Mouse (Mus musculus) CD4-positive, CD25-positive, alpha-beta regulatory T cell, adult 2 months (primary cell): ENCODE results near the gene Spa17.

Source experiments
- DNase-seq: peaks from one replicate; pipeline ENCODE4 v3.0.0-alpha.2; 2012; ENCODE audit warnings: low read depth, low spot score

Gene Spa17

GRCm38 (mm10) chr9:37616770-37617169, 3.2 kb upstream of the Spa17 start:
- peak; percentile 72 for DNase-seq

GRCm38 (mm10) chr9:37615220-37615619, 1.7 kb upstream of the Spa17 start:
- DNase-seq, result no peak

- peak; percentile 8 for DNase-seq
Observed at GRCm38 (mm10) chr9:37614316-37614715, 794 bp upstream of the Spa17 start.

GRCm38 (mm10) chr9:37613911-37614280, 374 bp upstream of the Spa17 start:
- DNase-seq, result no peak

GRCm38 (mm10) chr9:37609558-37609957, 4.0 kb downstream of the Spa17 start:
- DNase-seq, result no peak

GRCm38 (mm10) chr9:37605089-37605488, 8.4 kb downstream of the Spa17 start:
- no peak for DNase-seq

- no peak for DNase-seq
Observed at GRCm38 (mm10) chr9:37600538-37601205, 12.8 kb downstream of the Spa17 start.

DNA sequence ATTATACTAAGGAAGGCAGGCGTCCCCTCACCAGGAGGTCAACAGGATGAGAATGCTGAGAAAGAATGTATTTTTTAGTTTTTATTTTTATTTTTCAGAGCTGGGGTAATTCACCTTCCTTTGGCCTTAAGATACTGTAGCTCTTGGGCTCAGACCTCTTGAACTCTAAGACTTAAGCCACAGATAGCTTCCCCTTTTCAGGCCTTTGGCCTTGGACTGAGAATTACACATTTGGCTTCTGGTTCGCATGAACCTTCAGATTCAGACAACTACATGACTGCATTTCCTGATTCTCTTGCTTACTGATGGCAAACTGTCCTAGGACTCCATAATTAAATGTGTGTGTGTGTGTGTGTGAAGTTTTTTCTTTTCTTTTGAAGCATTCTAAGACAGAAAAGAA, 14.9 kb downstream of the Spa17 start:
- no peak for DNase-seq

- no peak for DNase-seq
Observed at GRCm38 (mm10) chr9:37595570-37595969, 18.0 kb downstream of the Spa17 start.

GRCm38 (mm10) chr9:37593690-37594089, 19.8 kb downstream of the Spa17 start:
- DNase-seq, result no peak

- DNase-seq, result no peak
Observed at GRCm38 (mm10) chr9:37592633-37593032, 20.9 kb downstream of the Spa17 start.

DNA sequence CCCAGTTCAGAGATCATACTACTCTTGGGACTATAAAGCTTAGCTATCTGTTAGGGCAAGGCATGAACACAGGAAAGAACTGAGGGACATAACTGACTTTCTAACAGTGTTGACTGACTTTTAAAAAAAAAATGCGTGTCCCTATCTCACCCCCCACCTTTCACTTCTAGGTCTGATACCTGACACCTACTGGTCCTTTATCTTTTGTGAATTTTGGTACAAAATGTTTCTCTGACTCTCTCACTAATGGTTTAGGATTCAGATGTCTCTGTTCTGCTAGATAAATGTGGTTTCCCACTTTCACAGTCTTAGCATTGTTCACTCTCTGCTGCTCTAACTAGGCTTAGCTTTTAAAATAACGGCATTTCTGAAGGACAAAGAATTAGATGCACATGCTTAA, 21.5 kb downstream of the Spa17 start:
- no peak for DNase-seq

- no peak for DNase-seq
Observed at GRCm38 (mm10) chr9:37590381-37590780, 23.1 kb downstream of the Spa17 start.

DNA sequence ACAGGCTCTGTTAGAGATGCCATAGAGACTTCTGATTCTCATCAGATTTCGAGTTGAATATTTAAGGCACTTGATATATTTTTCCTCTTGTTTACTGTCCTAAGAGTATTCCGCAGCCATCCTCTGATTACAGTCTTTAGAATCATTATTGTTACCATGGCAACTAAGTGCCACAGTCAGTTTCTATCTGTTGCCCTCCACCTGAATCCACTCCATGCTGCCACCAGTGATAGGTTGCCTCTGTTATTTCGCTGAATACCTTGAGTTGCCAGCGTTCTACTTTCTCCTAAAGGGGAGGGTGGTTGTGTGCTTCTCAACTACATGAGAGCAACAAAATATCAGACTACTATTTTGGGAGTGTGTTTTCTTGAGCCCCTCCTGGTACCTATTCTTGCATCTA, 26.8 kb downstream of the Spa17 start:
- DNase-seq, result no peak

DNA sequence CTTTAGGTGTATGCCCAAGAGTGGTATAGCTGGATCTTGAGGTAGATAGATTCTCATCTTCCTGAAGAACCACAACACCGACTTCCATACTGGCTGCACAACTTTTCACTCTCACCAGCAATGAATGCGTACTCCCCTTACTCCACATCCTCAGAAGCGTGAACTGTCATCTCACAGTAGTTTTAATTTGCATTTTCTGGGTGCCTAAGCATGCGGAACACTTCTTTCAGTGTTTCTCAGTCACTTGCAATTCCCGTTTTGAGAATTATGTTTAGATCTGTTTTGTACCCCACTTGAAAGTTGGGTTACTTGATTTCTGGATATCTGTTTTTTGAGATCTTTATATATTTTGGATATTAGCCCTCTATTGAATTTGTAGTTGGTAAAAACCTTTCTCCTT, 29.9 kb downstream of the Spa17 start:
- no peak for DNase-seq

DNA sequence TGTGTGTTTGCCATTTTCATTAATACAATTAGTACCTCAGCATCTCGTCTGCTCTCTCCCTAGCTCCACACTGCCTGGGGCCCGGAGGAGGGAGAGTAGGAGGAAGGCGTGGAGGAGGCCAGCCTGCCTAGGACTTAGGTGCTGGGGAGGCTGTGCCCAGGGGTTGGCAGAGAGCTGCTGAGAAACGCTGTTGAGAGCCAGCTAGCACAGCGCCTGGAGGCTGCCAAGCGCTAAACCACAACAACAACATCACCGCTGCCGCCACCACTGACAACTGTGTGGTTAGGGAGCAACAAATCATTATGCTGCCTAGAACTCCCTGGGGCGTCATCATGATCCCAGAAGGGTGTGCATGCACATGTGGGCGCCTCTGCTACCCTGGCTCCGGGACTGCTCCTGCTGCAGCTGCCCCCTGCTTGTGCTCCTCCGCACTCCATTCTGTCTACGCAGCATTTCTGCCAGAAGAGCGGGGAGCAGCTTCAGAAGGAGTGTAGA, 37.0 kb downstream of the Spa17 start:
- no peak for DNase-seq

DNA sequence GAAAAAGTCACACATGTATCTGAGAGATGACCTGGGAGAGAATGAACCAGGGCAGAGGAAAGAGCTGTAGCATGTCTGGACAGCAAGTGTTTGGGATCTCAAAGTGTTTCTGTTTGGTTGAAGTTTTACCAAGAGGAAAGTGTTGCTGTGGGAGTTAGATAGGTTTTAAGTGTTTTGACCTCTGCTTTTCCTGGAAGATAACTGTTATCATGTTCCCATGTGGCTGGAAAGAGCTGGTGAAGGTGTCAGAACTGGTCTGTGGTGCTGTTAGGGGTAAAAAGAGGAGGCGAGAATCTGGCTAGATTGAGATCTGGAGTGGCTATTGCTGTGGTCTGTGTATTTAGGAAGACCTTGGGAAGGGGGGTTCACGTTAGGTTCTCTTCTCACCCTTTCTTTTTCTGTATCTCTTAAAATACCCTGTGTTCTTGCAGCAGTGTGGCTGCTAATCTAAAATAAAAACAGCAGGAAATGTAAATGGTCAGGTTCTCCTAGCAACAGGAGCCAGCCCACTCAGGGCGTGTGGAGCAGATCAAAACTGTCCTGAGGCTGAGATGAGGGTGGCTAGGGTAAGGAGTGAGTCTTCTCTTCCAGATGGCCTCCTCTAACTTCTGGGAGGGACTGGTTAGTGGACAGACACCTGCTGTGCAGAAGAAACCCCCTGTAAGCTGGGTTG, 41.2 kb downstream of the Spa17 start:
- no peak for DNase-seq

DNA sequence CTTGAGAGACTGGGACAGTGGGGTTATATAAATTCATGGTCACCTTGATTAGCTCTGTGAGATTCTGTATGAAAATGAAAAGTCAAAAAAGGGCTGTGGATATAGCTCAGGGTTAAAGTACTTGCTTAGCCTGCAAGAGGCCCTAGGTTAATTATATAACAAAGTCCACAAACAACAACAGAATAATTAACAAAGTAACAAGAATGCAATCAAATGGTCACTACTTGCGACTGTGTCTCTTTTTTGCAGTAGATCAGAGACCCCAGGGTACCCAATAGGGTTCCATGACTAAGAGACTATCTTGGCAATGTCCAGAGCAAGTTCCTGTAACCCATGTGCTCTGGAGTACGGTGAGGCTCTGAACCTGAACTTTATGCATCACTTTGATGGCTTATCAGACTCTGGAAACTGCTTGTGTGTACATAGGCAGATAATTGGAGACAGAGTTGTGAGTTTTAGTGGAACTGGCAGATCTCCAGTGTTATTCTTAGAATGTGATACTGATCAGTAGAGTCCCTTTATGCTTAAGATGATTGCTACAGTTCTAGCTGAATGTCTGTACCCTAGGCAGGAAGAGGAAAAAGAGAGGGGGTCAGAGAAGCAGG, 44.2 kb downstream of the Spa17 start:
- DNase-seq, result no peak

- DNase-seq, result no peak
Observed at GRCm38 (mm10) chr9:37568605-37569214, 44.8 kb downstream of the Spa17 start.

DNA sequence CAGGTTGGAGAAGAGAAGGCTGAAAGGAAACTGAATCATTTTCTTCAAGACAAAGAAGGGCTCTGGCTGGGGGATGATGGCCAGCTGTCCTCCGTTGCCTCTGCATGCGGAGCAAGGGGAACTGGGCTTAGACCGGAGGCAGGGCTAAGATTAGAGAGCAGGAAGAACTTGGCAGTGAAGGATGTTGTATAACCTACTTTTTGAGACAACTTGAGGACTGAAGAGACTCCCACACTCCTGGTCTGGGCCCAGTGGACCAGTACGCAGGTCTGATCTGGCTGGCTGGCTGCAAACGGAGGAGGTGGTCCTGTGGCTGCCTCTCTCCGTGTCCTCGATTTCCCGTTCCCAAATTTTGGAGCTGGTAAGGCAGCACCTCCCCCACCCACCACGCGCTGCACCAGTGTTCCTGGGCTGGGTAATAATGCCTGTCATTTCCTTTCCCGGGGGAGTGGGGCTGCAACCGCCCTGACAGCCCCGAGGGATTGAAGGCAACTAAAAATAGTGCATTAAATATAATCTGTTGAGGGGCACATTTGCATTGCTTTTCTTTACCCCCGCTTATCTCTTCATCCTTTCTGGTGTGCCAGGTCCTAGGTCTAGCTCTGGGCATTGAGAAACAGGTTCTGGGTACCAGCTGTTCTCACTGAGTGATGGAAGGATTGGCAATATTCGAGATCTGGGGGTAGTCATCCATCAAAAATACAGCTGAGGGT, 45.5 kb downstream of the Spa17 start:
- DNase-seq, result no peak

DNA sequence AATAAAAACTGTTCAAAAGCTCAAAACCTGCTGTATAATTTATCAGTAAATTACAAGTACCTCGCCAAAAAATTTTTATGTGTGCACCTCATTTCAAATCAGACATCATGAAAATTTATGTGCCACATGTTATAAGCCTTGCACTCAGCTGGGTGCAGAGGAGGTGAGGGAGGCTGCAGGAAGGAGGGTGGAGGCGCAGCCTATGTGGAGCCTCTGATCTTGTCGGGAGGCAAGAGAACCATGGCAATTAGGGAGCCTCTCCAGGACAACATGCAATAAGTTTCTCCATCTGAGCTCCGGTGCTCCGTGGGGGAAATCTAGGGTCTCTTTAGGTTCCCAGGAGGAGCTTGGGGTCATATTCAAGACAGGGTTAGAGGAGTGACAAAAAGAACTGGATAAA, 46.1 kb downstream of the Spa17 start:
- DNase-seq, result no peak

- DNase-seq, result no peak
Observed at GRCm38 (mm10) chr9:37567019-37567418, 46.5 kb downstream of the Spa17 start.
